Mouse (Mus musculus): Measurements from ENCODE around the gene Gm37240. TPM values are rescaled to one million over a fixed set of nuclear protein-coding genes. Genes with fewer than 3 reads are reported as not detected.

Gm37240 gene
- polyA plus RNA-seq, 1 experiment from 2014 or later: 18.1 TPM

DNA sequence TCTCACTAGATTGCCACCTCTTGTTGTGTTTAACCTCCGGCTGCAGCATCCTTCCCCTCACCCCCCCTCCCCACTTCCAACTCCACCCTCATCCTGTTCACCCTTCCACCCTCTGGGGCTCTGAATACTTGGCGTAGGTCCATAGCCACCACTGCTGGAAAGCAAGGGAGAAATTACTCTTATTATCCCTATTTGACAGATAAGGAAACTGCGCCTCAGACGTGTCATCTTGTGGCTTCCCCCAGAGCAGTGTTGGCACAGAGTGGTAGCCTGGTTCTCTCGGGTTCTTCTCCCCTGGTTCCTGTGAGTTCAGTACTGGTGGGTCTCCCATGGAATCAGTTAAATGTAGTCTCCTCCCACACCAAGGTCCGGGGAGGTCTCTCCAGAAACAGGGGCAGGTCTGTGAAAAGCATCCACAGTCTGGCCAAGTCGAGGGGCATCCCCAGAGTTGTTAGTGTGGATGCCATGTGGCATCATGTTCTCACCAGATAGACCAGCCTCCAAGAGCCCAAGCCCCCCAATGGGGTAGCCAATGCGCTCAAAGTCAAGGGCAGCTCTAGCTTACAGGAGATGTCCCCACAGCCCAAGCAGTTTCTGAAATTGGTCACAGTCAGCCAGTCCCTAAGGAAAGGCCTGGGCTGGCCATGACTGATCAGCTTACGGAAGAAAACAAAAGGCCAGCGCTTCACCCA is 1419.8 kb downstream of the Gm37240 start:
- H3K4me2 ChIP-seq (replicated peaks; ENCODE audit: low read depth): no peak overlapping the region
- DNase-seq (ENCODE audit: low spot score): no peak
- no peak overlapping the region for H3K4me3 ChIP-seq (ENCODE audit: low read depth, low read length)
- no peaks in the 10 kb centered on the region for H3K36me3 ChIP-seq (ENCODE audit: control insufficient read depth, insufficient read depth, low read length)
- H3K9ac ChIP-seq (ENCODE audit: low read length): no peak overlapping the region
- H3K4me1 ChIP-seq (replicated peaks; ENCODE audit: control insufficient read depth, insufficient read depth): no peaks in the 10 kb centered on the region
- ATAC-seq (ENCODE audit: low FRiP score, low TSS enrichment): no peak
- TF ChIP-seq CTCF (IDR thresholded peaks at IDR 0.05; ENCODE audit: low read depth): no peak
- TF ChIP-seq EP300 (optimal IDR thresholded peaks at IDR 0.05): no peak
- no peaks in the 10 kb centered on the region for H3K27me3 ChIP-seq (ENCODE audit: control insufficient read depth, insufficient read depth, low read length)
- no peak overlapping the region for H3K27ac ChIP-seq (replicated peaks)
- H3K9me3 ChIP-seq (ENCODE audit: control insufficient read depth, low read length): no peaks in the 10 kb centered on the region
- 56% methylated on average over 10 of the region's 10 CpGs for WGBS

DNA sequence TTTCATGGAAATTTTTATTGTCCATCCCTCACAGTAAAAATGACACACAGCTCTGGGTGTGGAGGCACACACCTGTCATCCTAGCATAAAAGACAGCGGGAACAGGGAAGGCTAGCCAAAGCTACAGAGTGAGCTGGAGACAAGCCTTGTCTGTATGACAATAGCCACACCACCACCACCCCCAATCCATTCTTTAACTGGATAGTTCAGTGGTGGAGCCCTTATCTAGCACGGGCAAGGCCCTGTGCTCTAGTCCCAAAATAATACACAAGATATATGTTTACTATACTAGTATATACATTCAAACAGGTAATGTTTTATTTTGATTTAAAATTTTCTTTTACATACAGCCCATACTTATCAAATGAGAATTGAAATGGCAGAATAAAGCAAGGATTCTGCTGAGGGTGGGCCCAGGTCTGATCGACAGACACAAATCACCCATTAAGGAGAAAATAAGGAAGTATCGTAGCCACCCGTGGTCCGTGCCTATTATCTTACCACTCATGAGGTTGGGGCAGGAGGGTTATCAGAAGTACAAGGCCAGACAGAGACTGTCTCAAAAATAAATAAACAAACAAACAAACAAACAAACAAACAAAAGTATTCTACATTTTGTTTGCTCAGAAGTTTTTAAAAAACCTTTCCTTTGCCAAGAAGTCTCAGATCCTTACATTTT is 1421.4 kb downstream of the Gm37240 start:
- DNase-seq (ENCODE audit: low spot score) (no peak), ATAC-seq (ENCODE audit: low FRiP score, low TSS enrichment) (no peak)
- Histone ChIP-seq H3K4me3 (ENCODE audit: low read depth, low read length) (no peak overlapping the region), H3K4me1 (replicated peaks; ENCODE audit: control insufficient read depth, insufficient read depth) (peaks cover under 1% of the 10 kb centered on the region; the same call in 1 of the 2 replicates), H3K27ac (replicated peaks) (no peak overlapping the region), H3K9me3 (ENCODE audit: control insufficient read depth, low read length) (no peaks in the 10 kb centered on the region), H3K9ac (ENCODE audit: low read length) (no peak overlapping the region), H3K27me3 (ENCODE audit: control insufficient read depth, insufficient read depth, low read length) (no peaks in the 10 kb centered on the region), H3K36me3 (ENCODE audit: control insufficient read depth, insufficient read depth, low read length) (no peaks in the 10 kb centered on the region), H3K4me2 (replicated peaks; ENCODE audit: low read depth) (no peak overlapping the region)
- 80% methylated on average over 6 of the region's 6 CpGs for WGBS
- TF ChIP-seq CTCF (IDR thresholded peaks at IDR 0.05; ENCODE audit: low read depth): no peak
- no peak for TF ChIP-seq EP300 (optimal IDR thresholded peaks at IDR 0.05)

DNA sequence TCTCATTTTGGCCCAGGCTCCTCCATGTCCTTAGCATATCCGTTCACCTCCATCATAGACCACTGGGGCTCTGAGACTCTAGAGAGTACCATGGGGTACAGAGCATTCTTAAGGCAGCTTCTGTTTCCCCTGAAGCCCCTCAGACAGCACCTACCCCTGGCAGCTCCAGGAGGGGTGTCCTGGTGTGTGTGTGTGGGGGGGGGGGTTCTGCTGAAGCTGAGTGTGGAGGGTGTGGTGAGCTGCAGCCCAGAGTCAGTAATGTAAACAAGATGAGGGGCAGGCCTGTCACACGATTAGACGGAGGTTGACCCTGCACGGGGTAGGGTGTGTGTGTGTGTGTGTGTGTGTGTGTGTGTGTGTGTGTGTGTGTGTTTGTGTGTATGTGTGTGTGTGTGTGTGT is 1425.6 kb downstream of the Gm37240 start:
- H3K4me3 ChIP-seq (ENCODE audit: low read depth, low read length): no peak overlapping the region
- no peaks in the 10 kb centered on the region for H3K36me3 ChIP-seq (ENCODE audit: control insufficient read depth, insufficient read depth, low read length)
- peaks cover 6% of the 10 kb centered on the region; the same call in 1 of the 2 replicates for H3K4me1 ChIP-seq (replicated peaks; ENCODE audit: control insufficient read depth, insufficient read depth)
- H3K27ac ChIP-seq (replicated peaks): peak overlapping the region; percentile 49; the same call in 1 of the 2 replicates
- no peaks in the 10 kb centered on the region for H3K27me3 ChIP-seq (ENCODE audit: control insufficient read depth, insufficient read depth, low read length)
- ATAC-seq (ENCODE audit: low FRiP score, low TSS enrichment): peak; percentile 80
- no peak overlapping the region for H3K4me2 ChIP-seq (replicated peaks; ENCODE audit: low read depth)
- 15% methylated on average over 4 of the region's 4 CpGs for WGBS
- no peak for DNase-seq (ENCODE audit: low spot score)
- no peaks in the 10 kb centered on the region for H3K9me3 ChIP-seq (ENCODE audit: control insufficient read depth, low read length)
- TF ChIP-seq EP300 (optimal IDR thresholded peaks at IDR 0.05): no peak
- TF ChIP-seq CTCF (IDR thresholded peaks at IDR 0.05; ENCODE audit: low read depth): no peak
- no peak overlapping the region for H3K9ac ChIP-seq (ENCODE audit: low read length)

DNA sequence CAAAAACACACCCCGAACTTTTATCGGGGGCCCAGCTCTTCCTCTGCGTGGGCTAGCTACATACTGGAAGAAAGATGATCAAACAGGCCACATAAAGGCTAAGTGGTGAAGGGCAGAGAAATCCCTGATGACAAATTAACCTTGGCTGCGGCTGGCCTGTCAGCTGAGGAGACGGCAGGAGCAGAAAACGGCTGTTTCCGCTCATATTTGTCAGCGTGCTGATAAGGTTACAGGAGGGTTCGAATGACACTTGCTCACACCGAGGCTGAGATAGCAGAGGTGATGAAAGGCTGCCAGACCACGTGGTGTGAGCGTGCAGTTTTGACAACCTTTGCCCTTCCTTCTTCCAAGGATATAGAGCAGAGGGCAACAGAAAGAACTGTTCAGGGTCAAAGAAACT is 1426.4 kb downstream of the Gm37240 start:
- peaks cover 6% of the 10 kb centered on the region; the same call in 1 of the 2 replicates for H3K4me1 ChIP-seq (replicated peaks; ENCODE audit: control insufficient read depth, insufficient read depth)
- peak overlapping the region; percentile 69; the same call in 1 of the 2 replicates for H3K27ac ChIP-seq (replicated peaks)
- H3K36me3 ChIP-seq (ENCODE audit: control insufficient read depth, insufficient read depth, low read length): no peaks in the 10 kb centered on the region
- peak; percentile 74 for ATAC-seq (ENCODE audit: low FRiP score, low TSS enrichment)
- peak; percentile 51 for DNase-seq (ENCODE audit: low spot score)
- H3K4me2 ChIP-seq (replicated peaks; ENCODE audit: low read depth): 0 out of 2 replicates have a peak overlapping the region, but pooled peaks have one; percentile 21
- no peak for TF ChIP-seq CTCF (IDR thresholded peaks at IDR 0.05; ENCODE audit: low read depth)
- TF ChIP-seq EP300 (optimal IDR thresholded peaks at IDR 0.05): no peak
- no peaks in the 10 kb centered on the region for H3K27me3 ChIP-seq (ENCODE audit: control insufficient read depth, insufficient read depth, low read length)
- no peak overlapping the region for H3K9ac ChIP-seq (ENCODE audit: low read length)
- H3K9me3 ChIP-seq (ENCODE audit: control insufficient read depth, low read length): no peaks in the 10 kb centered on the region
- 14% methylated on average over 12 of the region's 12 CpGs for WGBS
- H3K4me3 ChIP-seq (ENCODE audit: low read depth, low read length): no peak overlapping the region

DNA sequence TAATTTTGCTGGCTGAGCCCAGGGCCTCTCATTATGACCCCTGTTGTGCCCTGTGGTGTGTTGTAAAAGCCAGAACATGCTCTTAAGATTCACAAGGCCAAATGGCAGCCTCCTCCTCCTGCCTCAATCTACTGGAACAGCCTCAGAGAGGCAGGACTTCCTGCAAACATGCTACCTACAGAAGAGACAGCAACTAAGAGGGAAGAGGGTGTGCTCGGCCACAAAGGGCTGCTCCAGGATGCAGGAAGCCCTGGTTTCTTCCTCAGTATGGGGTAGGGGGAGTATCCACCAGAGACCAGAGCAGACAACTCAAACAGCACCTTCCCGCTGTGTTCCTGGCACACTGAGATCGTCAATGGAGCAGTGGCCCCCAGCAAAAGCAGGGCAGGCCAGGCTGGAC is 1426.8 kb downstream of the Gm37240 start:
- H3K4me2 ChIP-seq (replicated peaks; ENCODE audit: low read depth): 0 out of 2 replicates have a peak overlapping the region, but pooled peaks have one; percentile 21
- peak; percentile 21; the same call in 1 of the 2 replicates for ATAC-seq (ENCODE audit: low FRiP score, low TSS enrichment)
- WGBS: 29% methylated on average over 3 of the region's 3 CpGs

More for the DNA sequence above, 1426.8 kb downstream of the Gm37240 start:
- H3K4me3 ChIP-seq (ENCODE audit: low read depth, low read length): no peak overlapping the region
- H3K36me3 ChIP-seq (ENCODE audit: control insufficient read depth, insufficient read depth, low read length): no peaks in the 10 kb centered on the region
- H3K27ac ChIP-seq (replicated peaks): peak overlapping the region; percentile 69; the same call in 1 of the 2 replicates
- DNase-seq (ENCODE audit: low spot score): no peak
- no peak overlapping the region for H3K9ac ChIP-seq (ENCODE audit: low read length)
- H3K27me3 ChIP-seq (ENCODE audit: control insufficient read depth, insufficient read depth, low read length): no peaks in the 10 kb centered on the region
- H3K9me3 ChIP-seq (ENCODE audit: control insufficient read depth, low read length): no peaks in the 10 kb centered on the region
- H3K4me1 ChIP-seq (replicated peaks; ENCODE audit: control insufficient read depth, insufficient read depth): peaks cover 6% of the 10 kb centered on the region; the same call in 1 of the 2 replicates
- TF ChIP-seq CTCF (IDR thresholded peaks at IDR 0.05; ENCODE audit: low read depth): no peak
- TF ChIP-seq EP300 (optimal IDR thresholded peaks at IDR 0.05): no peak
